Mouse (Mus musculus) liver, postnatal 0 days (tissue): ENCODE measurements at regions not wholly inside any gene's neighbourhood (a gene's known extent, or its start where the extent isn't known, plus 50 kb on each side); places are given as distances from the start of the nearest gene placed in this dataset.

Experiments
- CTCF ChIP-seq: sonication (generic); IDR thresholded peaks from 2 replicates; pipeline ENCODE4 v1.5.1; 2016; ENCODE audit warnings: antibody characterized with exemption, low read depth
- EP300 ChIP-seq: IDR thresholded peaks from 2 replicates; pipeline ENCODE4 v1.6.1; 2016; ENCODE audit warnings: antibody characterized with exemption, low read depth, mild to moderate bottlenecking

DNA sequence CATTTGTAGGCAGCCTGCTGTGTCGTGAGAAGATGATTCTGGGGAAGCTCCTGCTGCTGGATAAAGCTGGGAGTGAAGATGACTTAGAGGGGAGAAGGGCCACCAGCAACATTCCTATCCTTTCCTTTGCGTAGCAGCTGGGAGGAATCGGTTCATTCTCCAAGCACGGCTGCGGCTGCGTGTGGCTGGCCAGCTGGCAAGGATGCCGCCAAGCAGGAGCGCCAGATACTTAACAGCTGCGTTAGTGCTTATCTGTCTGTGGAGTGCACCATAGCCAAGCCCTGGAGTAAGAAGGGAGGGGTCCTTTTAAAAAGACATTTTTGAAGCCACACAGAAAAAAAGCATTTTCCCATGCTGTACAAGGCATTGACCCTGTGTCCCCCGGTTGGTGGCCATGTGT is 361.4 kb upstream of the Arglu1 start:
- TF ChIP-seq CTCF (no peak), EP300 (no peak)
